Mouse (Mus musculus): ENCODE results near the gene Gm26620.
A peak's percentile ranks its signal among the peaks of the same experiment; 100 is the strongest.

Gm26620 gene

GRCm38 (mm10) chr1:170884978-170885561, at the start of gene Gm26620, which contains the start of gene Dusp12:
Gene Gm26620 (plus strand): TSS chr1:170885065.
Gene Dusp12 (minus strand): TSS chr1:170885540.
- peak; percentile 86 for DNase-seq

- DNase-seq: no peak
Observed at GRCm38 (mm10) chr1:170839685-170840084, 45.2 kb upstream of the Gm26620 start.

GRCm38 (mm10) chr1:170844380-170844779, 40.5 kb upstream of the Gm26620 start:
- no peak for DNase-seq

- DNase-seq: no peak
Observed at GRCm38 (mm10) chr1:170845448-170846307, 39.2 kb upstream of the Gm26620 start.

- no peak for DNase-seq
Observed at GRCm38 (mm10) chr1:170850007-170850406, 34.9 kb upstream of the Gm26620 start.

GRCm38 (mm10) chr1:170850637-170851624, 33.9 kb upstream of the Gm26620 start:
- DNase-seq: no peak

- no peak for DNase-seq
Observed at GRCm38 (mm10) chr1:170853604-170854003, 31.3 kb upstream of the Gm26620 start.

GRCm38 (mm10) chr1:170855056-170855760, 29.7 kb upstream of the Gm26620 start:
- DNase-seq: no peak

- no peak for DNase-seq
Observed at GRCm38 (mm10) chr1:170857369-170857768, 27.5 kb upstream of the Gm26620 start.

- no peak for DNase-seq
Observed at GRCm38 (mm10) chr1:170858872-170859271, 26.0 kb upstream of the Gm26620 start.

- DNase-seq: no peak
Observed at GRCm38 (mm10) chr1:170861671-170862434, 23.0 kb upstream of the Gm26620 start.

- no peak for DNase-seq
Observed at GRCm38 (mm10) chr1:170862435-170862717, 22.5 kb upstream of the Gm26620 start.

- DNase-seq: no peak
Observed at GRCm38 (mm10) chr1:170863033-170863432, 21.8 kb upstream of the Gm26620 start.

- DNase-seq: no peak
Observed at GRCm38 (mm10) chr1:170864234-170864633, 20.6 kb upstream of the Gm26620 start.

GRCm38 (mm10) chr1:170864754-170865153, 20.1 kb upstream of the Gm26620 start:
- DNase-seq: no peak

- no peak for DNase-seq
Observed at GRCm38 (mm10) chr1:170865406-170865805, 19.5 kb upstream of the Gm26620 start.

GRCm38 (mm10) chr1:170866992-170867690, 17.7 kb upstream of the Gm26620 start:
- no peak for DNase-seq

GRCm38 (mm10) chr1:170867691-170868105, 17.2 kb upstream of the Gm26620 start, which contains the start of gene Atf6:
Gene Atf6 (minus strand): TSS chr1:170867771.
- DNase-seq: peak; percentile 98

GRCm38 (mm10) chr1:170868107-170868904, 16.6 kb upstream of the Gm26620 start:
- DNase-seq: peak; percentile 75

GRCm38 (mm10) chr1:170868905-170869283, 16.0 kb upstream of the Gm26620 start:
- no peak for DNase-seq

Measured in kidney, adult 18-20 months (tissue).